Mouse (Mus musculus) forebrain, embryonic 11.5 days (tissue): Measurements from ENCODE around the gene Gm3173. TPM values are rescaled to one million over a fixed set of nuclear protein-coding genes. Genes with fewer than 3 reads are reported as not detected.
"Not testable (repeated sequence)": the region's sequence is repeated elsewhere in the genome, so short reads cannot be mapped to it uniquely, and the experiment has no call there.

Experiments
- ATAC-seq: fragments of 200-750 bp; cut with Nextera tagmentation; replicated peaks from 2 replicates; pipeline ENCODE4 v1.8.0; 2017; ENCODE audit warnings: moderate TSS enrichment; ENCODE audit not compliant: low FRiP score
- DNase-seq: peaks from one replicate; pipeline ENCODE4 v3.0.0-alpha.2; 2017; ENCODE audit warnings: low spot score
- H3K27ac ChIP-seq: fragments of 300-500 bp; sonication (generic); 2 replicates; pipeline ENCODE4 v1.5.1; 2014; ENCODE audit warnings: low read depth, low read length
- H3K27me3 ChIP-seq: fragments of 300-500 bp; sonication (generic); 2 replicates; pipeline ENCODE4 v1.6.1; 2014; ENCODE audit warnings: mild to moderate bottlenecking, low read length, mixed read lengths; ENCODE audit not compliant: control insufficient read depth, insufficient read depth
- H3K36me3 ChIP-seq: fragments of 300-500 bp; sonication (generic); 2 replicates; pipeline ENCODE4 v1.6.1; 2014; ENCODE audit warnings: mild to moderate bottlenecking, low read length, moderate library complexity, mixed read lengths; ENCODE audit not compliant: control insufficient read depth, insufficient read depth
- H3K4me1 ChIP-seq: fragments of 300-500 bp; sonication (generic); replicated peaks from 2 replicates; pipeline ENCODE4 v1.6.1; 2014; ENCODE audit warnings: low read length, mixed read lengths; ENCODE audit not compliant: control insufficient read depth, insufficient read depth
- H3K4me2 ChIP-seq: fragments of 300-500 bp; sonication (generic); 2 replicates; pipeline ENCODE4 v1.6.1; 2014; ENCODE audit warnings: low read depth, mild to moderate bottlenecking, low read length, moderate library complexity, mixed read lengths; ENCODE audit not compliant: severe bottlenecking
- H3K4me3 ChIP-seq: fragments of 300-500 bp; sonication (generic); 2 replicates; pipeline ENCODE4 v1.5.1; 2014; ENCODE audit warnings: low read depth, low read length
- H3K9ac ChIP-seq: fragments of 300-500 bp; sonication (generic); 2 replicates; pipeline ENCODE4 v1.6.1; 2014; ENCODE audit warnings: low read length
- H3K9me3 ChIP-seq: fragments of 300-500 bp; sonication (generic); 2 replicates; pipeline ENCODE4 v1.6.1; 2016; ENCODE audit warnings: low read length, mixed read lengths; ENCODE audit not compliant: control insufficient read depth
- WGBS: fragments of 180-500 bp; shearing (Covaris S2); extraction: QIAGEN DNeasy Blood & Tissue Kit; methylation state at CpG from one replicate; pipeline ENCODE4 v1.1.7; 2014; 5-methylcytosine and 5-hydroxymethylcytosine counted together
- polyA plus RNA-seq: library from polyadenylated mRNA; unstranded; fragments of >200 nt; fragmentation: Nextera tagmentation; extraction: Ambion mirVana; gene quantifications from 2 replicates; pipeline ENCODE4 v1.2.1, GENCODE M21; 2014

Gm3173 gene
- polyA plus RNA-seq, 1 experiment from 2014 or later: not detected

GRCm38 (mm10) chr14:4414965-4415835, 15.6 kb upstream of the Gm3173 start, which contains the start of gene Gm3164:
Gene Gm3164, plus strand, starts transcription at chr14:4415448.
- Histone ChIP-seq H3K4me2 (peak within 1 kb of the TSS; percentile 56), H3K4me3 (peak within 1 kb of the TSS; percentile 35), H3K9ac (peak within 1 kb of the TSS; percentile 45)
- H3K36me3 ChIP-seq, H3K27ac ChIP-seq, H3K4me1 ChIP-seq, H3K27me3 ChIP-seq, H3K9me3 ChIP-seq: not testable (repeated sequence)
- under 1% methylated on average over 23 of the region's 59 CpGs for WGBS
- ATAC-seq: 0 out of 2 replicates have a peak, but pooled peaks have one; percentile 58
- peak; percentile 65 for DNase-seq

- no CpG with 5 or more reads among the region's 2 CpGs for WGBS
- not testable (repeated sequence) for H3K4me2 ChIP-seq, H3K4me3 ChIP-seq, H3K36me3 ChIP-seq, ATAC-seq, H3K27me3 ChIP-seq, H3K9me3 ChIP-seq, H3K4me1 ChIP-seq, H3K9ac ChIP-seq, DNase-seq, H3K27ac ChIP-seq
These were observed 50.7 kb downstream of the Gm3173 start, which contains the start of gene Gm3182 for GRCm38 (mm10) chr14:4481445-4481844. Gene Gm3182, plus strand, starts transcription at chr14:4481745.

- H3K27me3 ChIP-seq, H3K36me3 ChIP-seq, H3K4me1 ChIP-seq, H3K9me3 ChIP-seq, H3K9ac ChIP-seq, H3K27ac ChIP-seq, ATAC-seq: not testable (repeated sequence)
- peak; percentile 46 for DNase-seq
- Histone ChIP-seq H3K4me2 (peak overlapping the region; percentile 41; the same call in 1 of the 2 replicates), H3K4me3 (peak overlapping the region; percentile 24)
- 1% methylated on average over 11 of the region's 25 CpGs for WGBS
These were observed 68.6 kb downstream of the Gm3173 start for GRCm38 (mm10) chr14:4499425-4499824.

- DNase-seq, H3K4me3 ChIP-seq, H3K9me3 ChIP-seq, H3K27me3 ChIP-seq, ATAC-seq, H3K4me1 ChIP-seq, H3K4me2 ChIP-seq, H3K27ac ChIP-seq, H3K9ac ChIP-seq, H3K36me3 ChIP-seq: not testable (repeated sequence)
- no CpG with 5 or more reads among the region's 2 CpGs for WGBS
These were observed 124.3 kb downstream of the Gm3173 start, which contains the start of gene Gm3047 for GRCm38 (mm10) chr14:4555105-4555504. Gene Gm3047, plus strand, starts transcription at chr14:4555405.

Other genes with a start within 250 kb of the Gm3173 start
- 0.79 and 1.9 TPM in 2 replicates for gene Gm2974, start 248.4 kb upstream of the Gm3173 start, polyA plus RNA-seq
- not detected in 2 replicates for gene Gm3138, start 181.4 kb upstream of the Gm3173 start, polyA plus RNA-seq
- not detected in 2 replicates for gene Gm3149, start 113.7 kb upstream of the Gm3173 start, polyA plus RNA-seq
- gene 2610042L04Rik, start 96.2 kb upstream of the Gm3173 start, polyA plus RNA-seq: 0.63 and 0.75 TPM in 2 replicates
- not detected in 2 replicates for gene Gm3159, start 33.5 kb upstream of the Gm3173 start, polyA plus RNA-seq
- gene Gm3164, start 15.5 kb upstream of the Gm3173 start, polyA plus RNA-seq: 0.41 and 1.1 TPM in 2 replicates
- gene Gm3182, start 50.8 kb downstream of the Gm3173 start, polyA plus RNA-seq: not detected in 2 replicates
- not detected in 2 replicates for gene Gm3047, start 124.4 kb downstream of the Gm3173 start, polyA plus RNA-seq
- gene Gm8159, start 201.4 kb downstream of the Gm3173 start, polyA plus RNA-seq: not detected in 2 replicates
- gene Gm3239, start 233.2 kb downstream of the Gm3173 start, polyA plus RNA-seq: not detected in 2 replicates